Mouse (Mus musculus): Measurements from ENCODE around the gene Ing5. TPM values are rescaled to one million over a fixed set of nuclear protein-coding genes. Genes with fewer than 3 reads are reported as not detected.
"Not testable (repeated sequence)": the region's sequence is repeated elsewhere in the genome, so short reads cannot be mapped to it uniquely, and the experiment has no call there.

Ing5 gene
- total and polyA plus RNA-seq, 3 experiments: 13.7 to 18.7 (median 16.2) TPM

- TF ChIP-seq CTCF (conservative IDR thresholded peaks at IDR 0.05 in 1 of 2, IDR thresholded peaks at IDR 0.05 in 1 of 2; ENCODE audit: low read depth in 2 of 2, low read length in 2 of 2): peak in 1 of 2 experiments; percentile 42; a peak in 2 of 4 replicates
- TF ChIP-seq USF2 (conservative IDR thresholded peaks at IDR 0.05; ENCODE audit: low read depth, low read length): no peak
- dilution Hi-C loops (cut with MboI; ENCODE audit: extremely low pct_ligation_motif_present, extremely low pct_unique_long_range_greater_than_20kb, low sequenced_read_pairs) (no loop called here), in situ Hi-C loops (cut with MboI; ENCODE audit: low pct_ligation_motif_present, low pct_unique_long_range_greater_than_20kb, low sequenced_read_pairs) (no loop called here)
- Histone ChIP-seq H3K4me3 (replicated peaks in 1 of 3; ENCODE audit: low read depth in 2 of 3, low read length in 2 of 3, poor library complexity in 1 of 3) (no peak overlapping the region), H3K4me1 (ENCODE audit: control insufficient read depth in 1 of 2, insufficient read depth in 2 of 2) (0 out of 4 replicates have a peak, but pooled peaks cover 0 to 3% of the 10 kb centered on the region in 2 experiments), H3K27ac (ENCODE audit: insufficient read depth, low read depth) (no peak overlapping the region), H3K36me3 (replicated peaks in 1 of 2; ENCODE audit: control insufficient read depth in 1 of 2, insufficient read depth in 1 of 2, low read length in 1 of 2) (no peaks in the 10 kb centered on the region), H3K79me2 (replicated peaks; ENCODE audit: control insufficient read depth, extremely low read depth, insufficient read depth, poor library complexity, severe bottlenecking) (no peaks in the 10 kb centered on the region), H3K4me2 (ENCODE audit: insufficient read depth, low read depth, poor library complexity, severe bottlenecking) (no peak overlapping the region), H3K9me3 (replicated peaks; ENCODE audit: low read length) (no peaks in the 10 kb centered on the region), H3K9ac (ENCODE audit: insufficient read depth, low read depth) (no peak overlapping the region), H3K27me3 (replicated peaks) (no peaks in the 10 kb centered on the region)
- DNase-seq (ENCODE audit: extremely low read depth): no peak
Measured at GRCm38 (mm10) chr1:93859619-93860018, 55.9 kb downstream of the Ing5 start.

DNA sequence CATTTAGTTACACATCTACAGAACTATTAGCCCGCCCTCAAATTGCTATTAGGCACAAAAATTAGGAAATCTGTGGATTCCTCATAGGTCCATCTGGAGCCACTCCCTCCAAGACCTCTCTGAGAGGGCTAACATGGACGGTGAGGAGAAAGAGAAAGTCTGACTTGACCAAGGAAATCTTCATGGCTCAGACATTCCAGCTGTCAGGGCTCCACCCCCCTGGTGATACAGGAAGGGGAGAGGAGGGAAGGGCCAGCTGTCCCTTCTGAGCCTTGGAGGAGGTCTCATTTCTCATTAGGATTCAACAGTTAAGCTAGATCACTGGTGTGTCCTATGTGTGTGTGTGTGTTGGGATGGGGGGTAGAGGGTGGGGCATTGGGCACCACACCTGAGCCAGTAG lies 57.3 kb downstream of the Ing5 start, which contains the start of gene Gal3st2:
Gene Gal3st2 (plus strand): TSS at position 259 of the 400 bp plus-strand sequence.
- H3K27ac ChIP-seq (ENCODE audit: insufficient read depth, low read depth); H3K36me3 ChIP-seq (replicated peaks in 1 of 2; ENCODE audit: control insufficient read depth in 1 of 2, insufficient read depth in 1 of 2, low read length in 1 of 2); H3K4me3 ChIP-seq (replicated peaks in 1 of 3; ENCODE audit: low read depth in 2 of 3, low read length in 2 of 3, poor library complexity in 1 of 3); H3K27me3 ChIP-seq (replicated peaks); DNase-seq (ENCODE audit: extremely low read depth); in situ Hi-C loops (cut with MboI; ENCODE audit: low pct_ligation_motif_present, low pct_unique_long_range_greater_than_20kb, low sequenced_read_pairs); H3K9me3 ChIP-seq (replicated peaks; ENCODE audit: low read length); H3K4me2 ChIP-seq (ENCODE audit: insufficient read depth, low read depth, poor library complexity, severe bottlenecking); H3K79me2 ChIP-seq (replicated peaks; ENCODE audit: control insufficient read depth, extremely low read depth, insufficient read depth, poor library complexity, severe bottlenecking); H3K9ac ChIP-seq (ENCODE audit: insufficient read depth, low read depth); H3K4me1 ChIP-seq (ENCODE audit: control insufficient read depth in 1 of 2, insufficient read depth in 2 of 2); dilution Hi-C loops (cut with MboI; ENCODE audit: extremely low pct_ligation_motif_present, extremely low pct_unique_long_range_greater_than_20kb, low sequenced_read_pairs): not testable (repeated sequence)

Other genes with a start within 250 kb of the Ing5 start
- 34.9 and 45.1 TPM in 2 replicates for gene Stk25, start 145.3 kb upstream of the Ing5 start, total RNA-seq (2012; rRNA removed)
- 32.0 and 35.8 TPM in 2 replicates for gene Stk25, start 145.3 kb upstream of the Ing5 start, total RNA-seq (2014; rRNA removed)
- 24.9 and 31.1 TPM in 2 replicates for gene Stk25, start 145.3 kb upstream of the Ing5 start, polyA plus RNA-seq (2012; ENCODE audit: insufficient read length, low read depth)
- gene Bok, start 118.3 kb upstream of the Ing5 start, total RNA-seq (2012; rRNA removed): 0.08 and 0.17 TPM in 2 replicates
- gene Bok, start 118.3 kb upstream of the Ing5 start, total RNA-seq (2014; rRNA removed): not detected in 2 replicates
- gene Bok, start 118.3 kb upstream of the Ing5 start, polyA plus RNA-seq (2012; ENCODE audit: insufficient read length, low read depth): not detected in 2 replicates
- gene Atg4b, start 52.5 kb upstream of the Ing5 start, total RNA-seq (2012; rRNA removed): 20.1 and 24.7 TPM in 2 replicates
- gene Atg4b, start 52.5 kb upstream of the Ing5 start, total RNA-seq (2014; rRNA removed): 21.4 and 29.3 TPM in 2 replicates
- 55.1 and 57.2 TPM in 2 replicates for gene Atg4b, start 52.5 kb upstream of the Ing5 start, polyA plus RNA-seq (2012; ENCODE audit: insufficient read length, low read depth)
- 45.3 and 50.2 TPM in 2 replicates for gene Thap4, start 49.1 kb upstream of the Ing5 start, total RNA-seq (2012; rRNA removed)
- gene Thap4, start 49.1 kb upstream of the Ing5 start, total RNA-seq (2014; rRNA removed): 32.4 and 35.8 TPM in 2 replicates
- gene Thap4, start 49.1 kb upstream of the Ing5 start, polyA plus RNA-seq (2012; ENCODE audit: insufficient read length, low read depth): 52.4 and 53.0 TPM in 2 replicates
- 168 and 204 TPM in 2 replicates for gene Dtymk, start 2.0 kb upstream of the Ing5 start, total RNA-seq (2012; rRNA removed)
- 278 and 286 TPM in 2 replicates for gene Dtymk, start 2.0 kb upstream of the Ing5 start, total RNA-seq (2014; rRNA removed)
- 196 TPM in 2 replicates for gene Dtymk, start 2.0 kb upstream of the Ing5 start, polyA plus RNA-seq (2012; ENCODE audit: insufficient read length, low read depth)
- gene D2hgdh, start 20.9 kb downstream of the Ing5 start, total RNA-seq (2012; rRNA removed): 12.1 and 14.3 TPM in 2 replicates
- gene D2hgdh, start 20.9 kb downstream of the Ing5 start, total RNA-seq (2014; rRNA removed): 10.3 and 13.1 TPM in 2 replicates
- 10.2 and 11.1 TPM in 2 replicates for gene D2hgdh, start 20.9 kb downstream of the Ing5 start, polyA plus RNA-seq (2012; ENCODE audit: insufficient read length, low read depth)
- 0.04 TPM in 1 of 2 replicates, not detected in the other for gene Gal3st2, start 57.3 kb downstream of the Ing5 start, total RNA-seq (2012; rRNA removed)
- gene Gal3st2, start 57.3 kb downstream of the Ing5 start, total RNA-seq (2014; rRNA removed): not detected in 2 replicates
- not detected in 2 replicates for gene Gal3st2, start 57.3 kb downstream of the Ing5 start, polyA plus RNA-seq (2012; ENCODE audit: insufficient read length, low read depth)
- gene Gal3st2b, start 114.3 kb downstream of the Ing5 start, total RNA-seq (2012; rRNA removed): not detected in 2 replicates
- not detected in 2 replicates for gene Gal3st2b, start 114.3 kb downstream of the Ing5 start, total RNA-seq (2014; rRNA removed)
- not detected in 2 replicates for gene Gal3st2b, start 114.3 kb downstream of the Ing5 start, polyA plus RNA-seq (2012; ENCODE audit: insufficient read length, low read depth)
- gene Gal3st2c, start 186.5 kb downstream of the Ing5 start, total RNA-seq (2012; rRNA removed): not detected in 2 replicates
- not detected in 2 replicates for gene Gal3st2c, start 186.5 kb downstream of the Ing5 start, total RNA-seq (2014; rRNA removed)
- not detected in 2 replicates for gene Gal3st2c, start 186.5 kb downstream of the Ing5 start, polyA plus RNA-seq (2012; ENCODE audit: insufficient read length, low read depth)
- gene Neu4, start 216.5 kb downstream of the Ing5 start, total RNA-seq (2012; rRNA removed): not detected in 2 replicates
- not detected in 2 replicates for gene Neu4, start 216.5 kb downstream of the Ing5 start, total RNA-seq (2014; rRNA removed)
- gene Neu4, start 216.5 kb downstream of the Ing5 start, polyA plus RNA-seq (2012; ENCODE audit: insufficient read length, low read depth): not detected in 2 replicates
- 26.4 and 40.3 TPM in 2 replicates for gene Pdcd1, start 248.6 kb downstream of the Ing5 start, total RNA-seq (2012; rRNA removed)
- 26.5 and 30.1 TPM in 2 replicates for gene Pdcd1, start 248.6 kb downstream of the Ing5 start, total RNA-seq (2014; rRNA removed)
- 35.1 and 36.7 TPM in 2 replicates for gene Pdcd1, start 248.6 kb downstream of the Ing5 start, polyA plus RNA-seq (2012; ENCODE audit: insufficient read length, low read depth)

Measured in CH12.LX (cell line).